Mouse (Mus musculus) limb, embryonic 15.5 days (tissue): ENCODE measurements around the gene Enkur. TPM values are rescaled to one million over a fixed set of nuclear protein-coding genes. Genes with fewer than 3 reads are reported as not detected.

ENCODE experiments used
- ATAC-seq: fragments of 200-750 bp; cut with Nextera tagmentation; 2 replicates; pipeline ENCODE4 v1.8.0; 2017; ENCODE audit warnings: low read depth, moderate TSS enrichment; ENCODE audit not compliant: insufficient number of reproducible peaks, low FRiP score, low TSS enrichment
- H3K27ac ChIP-seq: fragments of 300-500 bp; sonication (generic); 2 replicates; pipeline ENCODE4 v1.5.1; 2015; ENCODE audit warnings: moderate library complexity, mild to moderate bottlenecking, inconsistent platforms
- H3K27me3 ChIP-seq: fragments of 300-500 bp; sonication (generic); 2 replicates; pipeline ENCODE4 v1.6.1; 2015; ENCODE audit warnings: inconsistent platforms
- H3K36me3 ChIP-seq: fragments of 300-500 bp; sonication (generic); 2 replicates; pipeline ENCODE4 v1.6.1; 2015; ENCODE audit warnings: inconsistent platforms
- H3K4me1 ChIP-seq: fragments of 300-500 bp; sonication (generic); 2 replicates; pipeline ENCODE4 v1.6.1; 2015; ENCODE audit warnings: inconsistent platforms
- H3K4me2 ChIP-seq: fragments of 300-500 bp; sonication (generic); 2 replicates; pipeline ENCODE4 v1.6.1; 2015; ENCODE audit warnings: mild to moderate bottlenecking, inconsistent platforms
- H3K4me3 ChIP-seq: fragments of 300-500 bp; sonication (generic); 2 replicates; pipeline ENCODE4 v1.5.1; 2015; ENCODE audit warnings: mild to moderate bottlenecking, inconsistent platforms
- H3K9ac ChIP-seq: fragments of 300-500 bp; sonication (generic); 2 replicates; pipeline ENCODE4 v1.6.1; 2015; ENCODE audit warnings: inconsistent platforms
- H3K9me3 ChIP-seq: fragments of 300-500 bp; sonication (generic); 2 replicates; pipeline ENCODE4 v1.6.1; 2016; ENCODE audit warnings: inconsistent platforms
- WGBS: fragments of 180-500 bp; shearing (Covaris S2); methylation state at CpG from one replicate; pipeline ENCODE4 v1.1.7; 2015; 5-methylcytosine and 5-hydroxymethylcytosine counted together
- polyA plus RNA-seq: library from polyadenylated mRNA; unstranded; fragments of >200 nt; fragmentation: Nextera tagmentation; extraction: Ambion mirVana; gene quantifications from 2 replicates; pipeline ENCODE4 v1.2.1, GENCODE M21; 2015

Gene Enkur
- polyA plus RNA-seq, 1 experiment from 2014 or later, result 0.65 TPM

- no peaks in the 10 kb centered on the region for H3K36me3 ChIP-seq
- no peak overlapping the region for H3K27ac ChIP-seq
- H3K27me3 ChIP-seq, result no peaks in the 10 kb centered on the region
- H3K4me1 ChIP-seq, result no peaks in the 10 kb centered on the region
- 86% methylated on average over 9 of the region's 9 CpGs for WGBS
- ATAC-seq, result no peak
- H3K4me2 ChIP-seq, result no peak overlapping the region
- H3K9ac ChIP-seq, result no peak overlapping the region
- H3K9me3 ChIP-seq, result no peaks in the 10 kb centered on the region
- H3K4me3 ChIP-seq, result no peak overlapping the region
These were observed 17.6 kb upstream of the Enkur start for GRCm38 (mm10) chr2:21222453-21223384.

- Histone ChIP-seq H3K9me3 (no peaks in the 10 kb centered on the region), H3K4me3 (no peak overlapping the region), H3K36me3 (no peaks in the 10 kb centered on the region), H3K4me2 (no peak overlapping the region), H3K4me1 (no peaks in the 10 kb centered on the region), H3K27me3 (no peaks in the 10 kb centered on the region), H3K9ac (no peak overlapping the region), H3K27ac (no peak overlapping the region)
- ATAC-seq, result no peak
- 89% methylated on average over 2 of the region's 2 CpGs for WGBS
These were observed 10.1 kb upstream of the Enkur start for GRCm38 (mm10) chr2:21215284-21215683.

GRCm38 (mm10) chr2:21214322-21214721 lies 9.2 kb upstream of the Enkur start:
- no peaks in the 10 kb centered on the region for H3K27me3 ChIP-seq
- H3K4me3 ChIP-seq, result no peak overlapping the region
- H3K4me1 ChIP-seq, result no peaks in the 10 kb centered on the region
- no peaks in the 10 kb centered on the region for H3K9me3 ChIP-seq
- H3K36me3 ChIP-seq, result no peaks in the 10 kb centered on the region
- no peak overlapping the region for H3K27ac ChIP-seq
- ATAC-seq, result no peak
- H3K4me2 ChIP-seq, result no peak overlapping the region
- H3K9ac ChIP-seq, result no peak overlapping the region

- ATAC-seq, result no peak
- WGBS, result 83% methylated on average over 6 of the region's 6 CpGs
- Histone ChIP-seq H3K9ac (no peak overlapping the region), H3K27me3 (no peaks in the 10 kb centered on the region), H3K36me3 (no peaks in the 10 kb centered on the region), H3K9me3 (no peaks in the 10 kb centered on the region), H3K27ac (no peak overlapping the region), H3K4me2 (no peak overlapping the region), H3K4me3 (no peak overlapping the region), H3K4me1 (no peaks in the 10 kb centered on the region)
These were observed 6.2 kb upstream of the Enkur start for GRCm38 (mm10) chr2:21211361-21211760.

DNA sequence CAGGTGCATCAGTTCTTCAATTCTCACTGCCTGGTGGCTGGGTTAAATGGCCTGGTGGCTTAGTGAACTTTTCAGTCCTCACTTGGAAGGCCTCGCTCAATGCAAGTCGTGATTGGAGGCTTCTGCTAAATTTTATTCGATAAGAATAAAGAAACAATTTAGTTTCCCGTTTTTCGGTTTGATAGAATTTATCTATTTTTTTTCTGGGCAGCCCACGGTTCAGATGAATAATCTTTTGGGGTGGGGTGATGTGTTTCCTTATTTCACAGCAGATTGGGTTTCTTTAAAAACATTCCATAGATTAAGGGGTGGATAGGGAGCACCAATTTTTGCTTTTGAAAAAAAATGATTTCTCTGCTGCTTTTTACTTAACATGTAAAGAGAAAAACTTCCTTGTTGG lies 1.1 kb upstream of the Enkur start:
- H3K9ac ChIP-seq, result no peak overlapping the region
- H3K9me3 ChIP-seq, result no peaks in the 10 kb centered on the region
- no peaks in the 10 kb centered on the region for H3K27me3 ChIP-seq
- H3K4me1 ChIP-seq, result peaks cover 5% of the 10 kb centered on the region; the same call in 1 of the 2 replicates
- no peaks in the 10 kb centered on the region for H3K36me3 ChIP-seq
- no peak overlapping the region for H3K27ac ChIP-seq
- ATAC-seq, result no peak
- 50% methylated on average over 6 of the region's 6 CpGs for WGBS
- H3K4me3 ChIP-seq, result peak overlapping the region; percentile 67
- H3K4me2 ChIP-seq, result peak overlapping the region; percentile 83

DNA sequence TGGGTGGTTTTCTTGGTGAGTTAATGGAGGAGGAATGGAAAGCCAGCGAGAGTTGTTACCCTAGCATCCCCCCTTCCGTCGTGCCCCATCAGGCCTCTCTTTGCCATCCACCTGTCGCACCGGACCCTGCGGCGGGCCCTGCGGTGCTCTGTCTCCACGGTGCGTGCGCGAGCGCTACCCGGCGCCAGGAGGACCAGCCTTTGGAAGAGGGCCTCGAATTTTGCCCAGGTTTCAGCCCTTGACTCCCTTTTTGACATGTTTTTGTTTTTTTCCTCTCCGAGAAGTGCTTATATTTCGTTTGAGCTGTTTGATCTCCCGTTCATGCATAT lies 630 bp upstream of the Enkur start:
- no peaks in the 10 kb centered on the region for H3K36me3 ChIP-seq
- no peaks in the 10 kb centered on the region for H3K9me3 ChIP-seq
- peak overlapping the region; percentile 35; the same call in 1 of the 2 replicates for H3K9ac ChIP-seq
- WGBS, result 2% methylated on average over 19 of the region's 19 CpGs
- H3K4me2 ChIP-seq, result peak overlapping the region; percentile 83
- no peaks in the 10 kb centered on the region for H3K27me3 ChIP-seq
- peak overlapping the region; percentile 67 for H3K4me3 ChIP-seq
- peak; percentile 84 for ATAC-seq
- peak overlapping the region; percentile 58 for H3K27ac ChIP-seq
- H3K4me1 ChIP-seq, result peaks cover 5% of the 10 kb centered on the region; the same call in 1 of the 2 replicates

DNA sequence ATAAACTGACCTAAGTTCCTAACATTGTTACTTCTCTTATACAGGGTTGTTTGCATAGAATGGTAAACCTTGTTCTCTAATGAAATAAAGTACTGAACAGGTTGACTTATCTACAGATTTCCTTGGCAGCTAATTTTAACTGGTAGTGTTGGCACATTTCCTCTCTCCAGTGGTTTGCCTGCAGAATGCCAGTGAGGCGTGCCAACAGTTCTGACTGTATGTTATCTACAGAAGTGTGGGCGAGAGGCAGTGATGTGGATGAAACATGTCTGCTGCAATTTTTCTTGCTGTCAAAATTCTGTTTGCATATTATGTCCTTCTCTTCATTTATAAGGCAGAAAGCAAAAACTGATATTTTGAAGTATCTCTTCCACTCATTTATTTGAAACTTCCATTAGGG lies 2.4 kb downstream of the Enkur start:
- Histone ChIP-seq H3K36me3 (no peaks in the 10 kb centered on the region), H3K4me1 (peaks cover 5% of the 10 kb centered on the region; the same call in 1 of the 2 replicates), H3K4me3 (no peak overlapping the region), H3K9me3 (no peaks in the 10 kb centered on the region), H3K27me3 (no peaks in the 10 kb centered on the region), H3K9ac (no peak overlapping the region), H3K4me2 (no peak overlapping the region), H3K27ac (no peak overlapping the region)
- whole genome bisulfite sequencing, result 82% methylated on average over 2 of the region's 2 CpGs
- ATAC-seq, result no peak

GRCm38 (mm10) chr2:21199051-21199450 lies 6.1 kb downstream of the Enkur start:
- 61% methylated on average over 3 of the region's 3 CpGs for WGBS
- H3K9me3 ChIP-seq, result no peaks in the 10 kb centered on the region
- no peak for ATAC-seq
- no peaks in the 10 kb centered on the region for H3K27me3 ChIP-seq
- H3K36me3 ChIP-seq, result no peaks in the 10 kb centered on the region
- H3K4me3 ChIP-seq, result no peak overlapping the region
- no peaks in the 10 kb centered on the region for H3K4me1 ChIP-seq
- no peak overlapping the region for H3K27ac ChIP-seq
- H3K4me2 ChIP-seq, result no peak overlapping the region
- H3K9ac ChIP-seq, result no peak overlapping the region

- Histone ChIP-seq H3K4me3 (no peak overlapping the region), H3K9ac (no peak overlapping the region), H3K36me3 (no peaks in the 10 kb centered on the region), H3K4me1 (no peaks in the 10 kb centered on the region), H3K9me3 (no peaks in the 10 kb centered on the region), H3K27me3 (no peaks in the 10 kb centered on the region), H3K27ac (no peak overlapping the region), H3K4me2 (no peak overlapping the region)
- WGBS, result 84% methylated on average over 5 of the region's 5 CpGs
- ATAC-seq, result no peak
These were observed 9.9 kb downstream of the Enkur start for GRCm38 (mm10) chr2:21195233-21195632.

- no peaks in the 10 kb centered on the region for H3K4me1 ChIP-seq
- H3K9ac ChIP-seq, result no peak overlapping the region
- no peak for ATAC-seq
- H3K36me3 ChIP-seq, result no peaks in the 10 kb centered on the region
- no peak overlapping the region for H3K27ac ChIP-seq
- H3K27me3 ChIP-seq, result no peaks in the 10 kb centered on the region
- H3K4me2 ChIP-seq, result no peak overlapping the region
- WGBS, result 81% methylated on average over 1 of the region's 1 CpGs
- no peak overlapping the region for H3K4me3 ChIP-seq
- no peaks in the 10 kb centered on the region for H3K9me3 ChIP-seq
These were observed 13.9 kb downstream of the Enkur start for GRCm38 (mm10) chr2:21191232-21191631.

DNA sequence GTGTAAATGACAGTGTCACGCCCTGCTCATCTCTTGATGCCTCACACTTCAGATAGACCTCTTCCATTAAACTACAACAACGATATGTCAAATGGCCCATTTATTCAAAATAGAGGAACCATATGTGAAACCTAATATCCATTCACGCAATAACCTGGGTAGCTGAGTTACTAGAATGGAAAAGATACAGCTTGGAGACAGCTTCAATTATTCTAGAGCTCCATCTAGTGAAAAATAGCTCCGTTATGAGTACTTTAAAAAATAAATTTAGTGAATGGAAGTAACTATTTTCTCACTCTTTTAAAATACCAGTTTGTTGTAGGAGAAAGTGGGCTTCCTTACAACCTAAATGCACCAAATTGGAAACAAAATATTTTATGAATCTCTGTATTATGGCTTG lies 16.6 kb downstream of the Enkur start:
- no peak for ATAC-seq
- no peak overlapping the region for H3K4me3 ChIP-seq
- no peaks in the 10 kb centered on the region for H3K4me1 ChIP-seq
- WGBS, result 52% methylated on average over 4 of the region's 4 CpGs
- no peaks in the 10 kb centered on the region for H3K9me3 ChIP-seq
- H3K27ac ChIP-seq, result no peak overlapping the region
- no peaks in the 10 kb centered on the region for H3K27me3 ChIP-seq
- H3K9ac ChIP-seq, result no peak overlapping the region
- no peaks in the 10 kb centered on the region for H3K36me3 ChIP-seq
- H3K4me2 ChIP-seq, result no peak overlapping the region

- Histone ChIP-seq H3K4me1 (no peaks in the 10 kb centered on the region), H3K9ac (no peak overlapping the region), H3K9me3 (no peaks in the 10 kb centered on the region), H3K36me3 (no peaks in the 10 kb centered on the region), H3K27ac (no peak overlapping the region), H3K4me3 (no peak overlapping the region), H3K4me2 (no peak overlapping the region), H3K27me3 (no peaks in the 10 kb centered on the region)
- no peak for ATAC-seq
- WGBS, result 46% methylated on average over 7 of the region's 7 CpGs
These were observed 17.6 kb downstream of the Enkur start for GRCm38 (mm10) chr2:21187576-21187975.
